Mouse (Mus musculus): ENCODE results near the gene Zfp385b.

DNA sequence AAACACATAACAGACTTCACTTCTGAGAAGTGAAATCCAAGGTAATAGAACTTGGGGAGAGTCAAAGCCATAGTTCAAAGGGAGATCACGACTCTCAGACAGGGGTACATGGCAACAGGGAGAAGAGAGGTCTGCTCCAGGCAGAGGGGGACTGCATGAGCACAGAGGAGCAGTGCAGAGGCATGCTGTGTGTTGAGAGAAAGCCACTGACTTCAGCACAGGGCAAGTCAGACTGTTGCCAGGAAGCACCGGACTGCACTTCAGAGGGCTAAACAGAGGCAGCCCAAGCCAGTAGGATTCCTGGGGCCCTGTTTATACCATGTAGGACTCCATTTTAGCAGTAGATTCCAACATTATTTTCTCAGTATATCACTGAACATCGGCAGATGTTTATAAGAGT lies 6.4 kb downstream of the Zfp385b start:
- TF ChIP-seq POLR2A (IDR thresholded peaks at IDR 0.05; ENCODE audit: extremely low read depth, insufficient read depth, low read length) (no peak), CTCF (IDR thresholded peaks at IDR 0.05; ENCODE audit: extremely low read depth, insufficient read depth, low read length) (no peak)

Data from cortical plate, adult 2 months (tissue).